Mouse (Mus musculus) C2C12 (cell line): ENCODE results near the gene Efna5. TPM values are rescaled to one million over a fixed set of nuclear protein-coding genes. Genes with fewer than 3 reads are reported as not detected.

Source experiments
- H3K27me3 ChIP-seq: one replicate; pipeline ENCODE4 v1.6.1; 2011; ENCODE audit not compliant: control insufficient read depth, insufficient read depth, insufficient read length
- H3K36me3 ChIP-seq: one replicate; pipeline ENCODE4 v1.6.1; 2011; ENCODE audit not compliant: control insufficient read depth, insufficient read depth
- H3K4me3 ChIP-seq: one replicate; pipeline ENCODE4 v1.5.1; 2011; ENCODE audit warnings: mild to moderate bottlenecking, control low read depth; ENCODE audit not compliant: poor library complexity, insufficient read depth, severe bottlenecking
- H3K79me2 ChIP-seq: one replicate; pipeline ENCODE4 v1.6.1; 2011; ENCODE audit not compliant: control insufficient read depth, insufficient read depth
- H3K79me3 ChIP-seq: one replicate; pipeline ENCODE4 v1.6.1; 2011; ENCODE audit warnings: low read depth, control low read depth
- H3ac ChIP-seq: one replicate; pipeline ENCODE3; 2011; ENCODE audit warnings: low read depth; ENCODE audit not compliant: control insufficient read depth, insufficient read length
- CEBPB ChIP-seq: IDR thresholded peaks from one replicate; pipeline ENCODE4 v1.6.1; 2011; ENCODE audit warnings: low read depth, mild to moderate bottlenecking, control low read depth, moderate library complexity
- CTCF ChIP-seq: IDR thresholded peaks from one replicate; pipeline ENCODE4 v1.5.1; 2011; ENCODE audit not compliant: control insufficient read depth, insufficient read depth, insufficient read length
- FOSL1 ChIP-seq: IDR thresholded peaks from one replicate; pipeline ENCODE4 v1.8.0; 2011; ENCODE audit warnings: mild to moderate bottlenecking, low read length; ENCODE audit not compliant: poor library complexity, insufficient read depth, severe bottlenecking
- MAX ChIP-seq: IDR thresholded peaks from one replicate; pipeline ENCODE4 v1.6.1; 2011; ENCODE audit warnings: mild to moderate bottlenecking, control low read depth
- MYOD1 ChIP-seq: IDR thresholded peaks from one replicate; pipeline ENCODE4 v1.6.1; 2011; ENCODE audit warnings: low read depth; ENCODE audit not compliant: control insufficient read depth, insufficient read length
- MYOG ChIP-seq: IDR thresholded peaks from one replicate; pipeline ENCODE4 v1.6.1; 2011; ENCODE audit not compliant: control insufficient read depth, insufficient read length; ENCODE audit errors: extremely low read depth
- USF1 ChIP-seq: IDR thresholded peaks from one replicate; pipeline ENCODE4 v1.6.1; 2011; ENCODE audit warnings: low read depth, mild to moderate bottlenecking, control low read depth, moderate library complexity
- polyA plus RNA-seq: library from polyadenylated mRNA; unstranded; fragments of >200 nt; fragmentation: generic; extraction: Trizol; gene quantifications from one replicate; pipeline ENCODE4 v1.2.1, GENCODE M21; 2012; ENCODE audit warnings: missing spikeins

The Efna5 gene
- polyA plus RNA-seq, 1 experiment, result 8.1 TPM

- TF ChIP-seq CEBPB (no peak), CTCF (peak; percentile 89)
- Histone ChIP-seq H3K79me3 (peaks cover 18% of the 10 kb centered on the region), H3ac (peak overlapping the region; percentile 41), H3K36me3 (no peaks in the 10 kb centered on the region), H3K4me3 (peak overlapping the region; percentile 74), H3K27me3 (no peaks in the 10 kb centered on the region), H3K79me2 (peaks cover 33% of the 10 kb centered on the region)
Observed at GRCm38 (mm10) chr17:62884129-62884506, 3.0 kb upstream of the Efna5 start.

- peaks cover 23% of the 10 kb centered on the region for H3K79me3 ChIP-seq
- TF ChIP-seq MYOD1 (no peak), MAX (no peak), CEBPB (no peak), USF1 (no peak), CTCF (no peak), MYOG (no peak), FOSL1 (no peak)
- H3K36me3 ChIP-seq, result no peaks in the 10 kb centered on the region
- H3K79me2 ChIP-seq, result peaks cover 38% of the 10 kb centered on the region
- H3K4me3 ChIP-seq, result peak overlapping the region; percentile 74
- no peaks in the 10 kb centered on the region for H3K27me3 ChIP-seq
- H3ac ChIP-seq, result peak overlapping the region; percentile 74
Observed at GRCm38 (mm10) chr17:62883476-62884128, 2.5 kb upstream of the Efna5 start.

- Histone ChIP-seq H3K79me3 (peaks cover 29% of the 10 kb centered on the region), H3K4me3 (peak overlapping the region; percentile 74), H3K27me3 (no peaks in the 10 kb centered on the region), H3ac (peak overlapping the region; percentile 81), H3K36me3 (no peaks in the 10 kb centered on the region), H3K79me2 (peaks cover 45% of the 10 kb centered on the region)
- TF ChIP-seq USF1 (peak; percentile 71), FOSL1 (no peak)
Observed at GRCm38 (mm10) chr17:62882726-62883475, 1.8 kb upstream of the Efna5 start.

GRCm38 (mm10) chr17:62881791-62882725, 941 bp upstream of the Efna5 start:
- TF ChIP-seq MYOD1 (no peak), CTCF (no peak), MYOG (no peak), MAX (no peak), CEBPB (no peak), USF1 (no peak)
- Histone ChIP-seq H3K36me3 (no peaks in the 10 kb centered on the region), H3ac (peak overlapping the region; percentile 92), H3K4me3 (peak overlapping the region; percentile 74), H3K79me2 (peaks cover 53% of the 10 kb centered on the region), H3K27me3 (no peaks in the 10 kb centered on the region), H3K79me3 (peaks cover 36% of the 10 kb centered on the region)

GRCm38 (mm10) chr17:62880311-62881175, 574 bp downstream of the Efna5 start:
- H3K79me3 ChIP-seq, result peaks cover 50% of the 10 kb centered on the region
- H3ac ChIP-seq, result peak overlapping the region; percentile 92
- H3K27me3 ChIP-seq, result no peaks in the 10 kb centered on the region
- peaks cover 68% of the 10 kb centered on the region for H3K79me2 ChIP-seq
- TF ChIP-seq FOSL1 (no peak), CTCF (no peak), MYOG (no peak), MYOD1 (no peak), MAX (no peak), USF1 (no peak), CEBPB (no peak)
- no peaks in the 10 kb centered on the region for H3K36me3 ChIP-seq
- peak overlapping the region; percentile 74 for H3K4me3 ChIP-seq
